Mouse (Mus musculus) midbrain, embryonic 14.5 days (tissue): ENCODE measurements around the gene Cpa4. TPM values are rescaled to one million over a fixed set of nuclear protein-coding genes. Genes with fewer than 3 reads are reported as not detected.
A peak's percentile ranks its signal among the peaks of the same experiment; 100 is the strongest.

Source experiments
- ATAC-seq: fragments of 200-750 bp; cut with Nextera tagmentation; 2 replicates; pipeline ENCODE4 v1.8.0; 2017; ENCODE audit warnings: moderate number of reproducible peaks, moderate library complexity; ENCODE audit not compliant: low FRiP score, low TSS enrichment
- DNase-seq: peaks from one replicate; pipeline ENCODE4 v3.0.0-alpha.2; 2015
- H3K27ac ChIP-seq: fragments of 300-500 bp; sonication (generic); replicated peaks from 2 replicates; pipeline ENCODE4 v1.5.1; 2014; ENCODE audit warnings: mild to moderate bottlenecking, low read depth, low read length, moderate library complexity
- H3K27me3 ChIP-seq: fragments of 300-500 bp; sonication (generic); 2 replicates; pipeline ENCODE4 v1.6.1; 2014; ENCODE audit warnings: low read length, control low read depth, mixed read lengths; ENCODE audit not compliant: control insufficient read depth, insufficient read depth
- H3K36me3 ChIP-seq: fragments of 300-500 bp; sonication (generic); 2 replicates; pipeline ENCODE4 v1.6.1; 2014; ENCODE audit warnings: low read length, control low read depth; ENCODE audit not compliant: control insufficient read depth, insufficient read depth
- H3K4me1 ChIP-seq: fragments of 300-500 bp; sonication (generic); 2 replicates; pipeline ENCODE4 v1.6.1; 2014; ENCODE audit warnings: mild to moderate bottlenecking, antibody characterized with exemption, low read length, control low read depth; ENCODE audit not compliant: control insufficient read depth, insufficient read depth
- H3K4me2 ChIP-seq: fragments of 300-500 bp; sonication (generic); 2 replicates; pipeline ENCODE4 v1.6.1; 2014; ENCODE audit warnings: mild to moderate bottlenecking, low read length, moderate library complexity
- H3K4me3 ChIP-seq: fragments of 300-500 bp; sonication (generic); replicated peaks from 2 replicates; pipeline ENCODE4 v1.5.1; 2014; ENCODE audit warnings: low read depth, low read length
- H3K9ac ChIP-seq: fragments of 300-500 bp; sonication (generic); replicated peaks from 2 replicates; pipeline ENCODE4 v1.6.1; 2014; ENCODE audit warnings: mild to moderate bottlenecking, low read length, moderate library complexity
- H3K9me3 ChIP-seq: fragments of 300-500 bp; sonication (generic); 2 replicates; pipeline ENCODE4 v1.6.1; 2016; ENCODE audit warnings: low read length, control low read depth, mixed read lengths; ENCODE audit not compliant: control insufficient read depth
- WGBS: fragments of 180-500 bp; shearing (Covaris S2); extraction: QIAGEN DNeasy Blood & Tissue Kit; methylation state at CpG from one replicate; pipeline ENCODE4 v1.1.7; 2014; 5-methylcytosine and 5-hydroxymethylcytosine counted together
- polyA plus RNA-seq: library from polyadenylated mRNA; unstranded; fragments of >200 nt; fragmentation: Nextera tagmentation; extraction: Ambion mirVana; gene quantifications from 2 replicates; pipeline ENCODE4 v1.2.1, GENCODE M21; 2014

Gene Cpa4
- polyA plus RNA-seq, 1 experiment from 2014 or later = 1.2 TPM

GRCm38 (mm10) chr6:30574945-30575344 lies 6.8 kb downstream of the Cpa4 start:
- 92% methylated on average over 1 of the region's 1 CpGs for WGBS
- DNase-seq = no peak
- no peak overlapping the region for H3K27ac ChIP-seq
- H3K36me3 ChIP-seq = no peaks in the 10 kb centered on the region
- H3K9ac ChIP-seq = no peak overlapping the region
- H3K27me3 ChIP-seq = no peaks in the 10 kb centered on the region
- no peak overlapping the region for H3K4me3 ChIP-seq
- no peak for ATAC-seq
- H3K4me2 ChIP-seq = no peak overlapping the region
- H3K4me1 ChIP-seq = peaks cover 19% of the 10 kb centered on the region
- no peaks in the 10 kb centered on the region for H3K9me3 ChIP-seq

- no peak overlapping the region for H3K4me3 ChIP-seq
- H3K4me1 ChIP-seq = peaks cover 35% of the 10 kb centered on the region
- no peak overlapping the region for H3K27ac ChIP-seq
- no peaks in the 10 kb centered on the region for H3K36me3 ChIP-seq
- H3K4me2 ChIP-seq = no peak overlapping the region
- 82% methylated on average over 17 of the region's 17 CpGs for WGBS
- H3K9me3 ChIP-seq = no peaks in the 10 kb centered on the region
- DNase-seq = no peak
- no peaks in the 10 kb centered on the region for H3K27me3 ChIP-seq
- ATAC-seq = no peak
- H3K9ac ChIP-seq = no peak overlapping the region
These were observed 8.5 kb downstream of the Cpa4 start for GRCm38 (mm10) chr6:30576477-30577203.

- 41% methylated on average over 17 of the region's 17 CpGs for WGBS
- peak overlapping the region; percentile 81 for H3K27ac ChIP-seq
- H3K4me1 ChIP-seq = peaks cover 22% of the 10 kb centered on the region
- H3K4me3 ChIP-seq = no peak overlapping the region
- ATAC-seq (no peak; the same call in 1 of the 2 replicates), DNase-seq (peak; percentile 37)
- H3K4me2 ChIP-seq = 0 out of 2 replicates have a peak overlapping the region, but pooled peaks have one; percentile 6
- H3K27me3 ChIP-seq = no peaks in the 10 kb centered on the region
- no peaks in the 10 kb centered on the region for H3K36me3 ChIP-seq
- H3K9ac ChIP-seq = 0 out of 2 replicates have a peak overlapping the region, but pooled peaks have one; percentile 16
- no peaks in the 10 kb centered on the region for H3K9me3 ChIP-seq
These were observed 12.0 kb downstream of the Cpa4 start for GRCm38 (mm10) chr6:30579961-30580840.

GRCm38 (mm10) chr6:30580841-30581176 lies 12.6 kb downstream of the Cpa4 start:
- no peak for ATAC-seq
- Histone ChIP-seq H3K27ac (peak overlapping the region; percentile 81), H3K4me1 (peaks cover 22% of the 10 kb centered on the region), H3K4me3 (no peak overlapping the region), H3K9ac (0 out of 2 replicates have a peak overlapping the region, but pooled peaks have one; percentile 16), H3K4me2 (0 out of 2 replicates have a peak overlapping the region, but pooled peaks have one; percentile 6), H3K36me3 (no peaks in the 10 kb centered on the region), H3K27me3 (no peaks in the 10 kb centered on the region), H3K9me3 (no peaks in the 10 kb centered on the region)
- WGBS = 44% methylated on average over 8 of the region's 8 CpGs
- DNase-seq = peak; percentile 56

- no peak overlapping the region for H3K9ac ChIP-seq
- H3K27me3 ChIP-seq = no peaks in the 10 kb centered on the region
- H3K36me3 ChIP-seq = no peaks in the 10 kb centered on the region
- H3K27ac ChIP-seq = no peak overlapping the region
- no peak for DNase-seq
- no peak overlapping the region for H3K4me3 ChIP-seq
- H3K9me3 ChIP-seq = no peaks in the 10 kb centered on the region
- H3K4me2 ChIP-seq = no peak overlapping the region
- no peak for ATAC-seq
- H3K4me1 ChIP-seq = peaks cover 2% of the 10 kb centered on the region
- WGBS = 81% methylated on average over 7 of the region's 7 CpGs
These were observed 18.8 kb downstream of the Cpa4 start for GRCm38 (mm10) chr6:30586886-30587442.

- Histone ChIP-seq H3K9ac (no peak overlapping the region), H3K4me2 (no peak overlapping the region), H3K4me3 (no peak overlapping the region), H3K4me1 (peaks cover 5% of the 10 kb centered on the region), H3K27me3 (no peaks in the 10 kb centered on the region), H3K27ac (no peak overlapping the region), H3K36me3 (no peaks in the 10 kb centered on the region), H3K9me3 (no peaks in the 10 kb centered on the region)
- DNase-seq (no peak), ATAC-seq (no peak)
- 58% methylated on average over 2 of the region's 2 CpGs for WGBS
These were observed 21.6 kb downstream of the Cpa4 start for GRCm38 (mm10) chr6:30589819-30590218.

- no peak for ATAC-seq
- no peak overlapping the region for H3K4me2 ChIP-seq
- H3K27me3 ChIP-seq = no peaks in the 10 kb centered on the region
- no peaks in the 10 kb centered on the region for H3K36me3 ChIP-seq
- H3K4me1 ChIP-seq = peaks cover 5% of the 10 kb centered on the region
- H3K27ac ChIP-seq = peak overlapping the region; percentile 54
- 70% methylated on average over 5 of the region's 5 CpGs for WGBS
- H3K4me3 ChIP-seq = no peak overlapping the region
- no peak for DNase-seq
- H3K9me3 ChIP-seq = no peaks in the 10 kb centered on the region
- H3K9ac ChIP-seq = no peak overlapping the region
These were observed 23.8 kb downstream of the Cpa4 start for GRCm38 (mm10) chr6:30591851-30592404.

GRCm38 (mm10) chr6:30592417-30592974 lies 24.3 kb downstream of the Cpa4 start:
- ATAC-seq (no peak; the same call in 1 of the 2 replicates), DNase-seq (peak; percentile 73)
- Histone ChIP-seq H3K4me2 (no peak overlapping the region), H3K36me3 (no peaks in the 10 kb centered on the region), H3K9ac (no peak overlapping the region), H3K9me3 (no peaks in the 10 kb centered on the region), H3K27me3 (no peaks in the 10 kb centered on the region), H3K4me3 (no peak overlapping the region), H3K27ac (peak overlapping the region; percentile 54), H3K4me1 (peaks cover 5% of the 10 kb centered on the region)
- WGBS = 34% methylated on average over 10 of the region's 10 CpGs
